Mouse (Mus musculus): ENCODE measurements at regions not wholly inside any gene's neighbourhood (a gene's known extent, or its start where the extent isn't known, plus 50 kb on each side); places are given as distances from the start of the nearest gene placed in this dataset.

DNA sequence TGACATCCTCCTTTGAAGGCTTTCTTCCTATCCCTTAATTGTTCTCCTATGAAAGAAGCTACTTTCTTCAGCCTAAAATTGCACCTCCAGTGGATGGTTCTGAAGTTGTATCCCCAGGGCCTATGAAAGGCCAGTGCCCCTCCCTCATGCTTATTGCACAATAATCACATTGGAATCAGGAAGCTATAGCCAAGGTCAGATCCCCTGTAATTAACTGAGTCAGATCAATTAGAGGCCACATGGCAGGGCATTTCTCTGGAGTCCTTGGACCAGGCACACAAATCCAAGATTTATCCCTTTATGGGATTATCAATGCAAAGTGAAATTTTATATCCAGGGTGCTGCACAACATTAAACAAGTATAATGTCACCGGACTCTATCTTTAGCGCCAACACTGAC is 98.8 kb upstream of the Plppr4 start:
- no peaks in the 10 kb centered on the region for H3K27me3 ChIP-seq (replicated peaks; ENCODE audit: control insufficient read depth, insufficient read depth, low read length)
- no peaks in the 10 kb centered on the region for H3K36me3 ChIP-seq (ENCODE audit: control insufficient read depth, insufficient read depth, low read length)
- no peak overlapping the region for H3K4me3 ChIP-seq (ENCODE audit: low read length)
- no peaks in the 10 kb centered on the region for H3K9me3 ChIP-seq (ENCODE audit: control insufficient read depth, low read length)
- no peak for ATAC-seq
- no peak overlapping the region for H3K4me2 ChIP-seq (ENCODE audit: low read length)
- no peak overlapping the region for H3K9ac ChIP-seq (ENCODE audit: low read depth, low read length)
- H3K27ac ChIP-seq (ENCODE audit: low read depth, low read length), result no peak overlapping the region
- no peaks in the 10 kb centered on the region for H3K4me1 ChIP-seq (ENCODE audit: control insufficient read depth, insufficient read depth, low read depth, low read length)
- WGBS, result 90% methylated on average over 2 of the region's 2 CpGs

DNA sequence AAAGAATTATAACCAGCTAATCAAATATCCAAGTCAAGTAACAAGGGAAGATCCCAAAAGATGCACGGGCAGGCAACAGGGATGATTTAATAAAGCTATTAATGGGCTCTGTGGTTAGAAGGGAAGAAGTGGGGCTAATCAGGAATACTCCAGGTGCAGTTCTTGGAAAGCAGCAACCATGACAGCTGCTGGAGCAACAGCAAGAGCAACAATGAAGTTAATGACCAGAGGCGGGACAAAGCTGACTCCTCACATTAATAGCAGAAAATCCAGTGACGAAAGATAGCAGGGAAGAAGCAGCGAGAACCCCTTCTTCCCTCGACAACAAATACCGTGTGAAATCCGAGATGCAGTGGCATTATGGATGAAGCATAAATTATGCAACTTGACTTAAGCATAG is 89.9 kb upstream of the Plppr4 start:
- ATAC-seq, result no peak
- H3K36me3 ChIP-seq (ENCODE audit: control insufficient read depth, insufficient read depth, low read length), result no peaks in the 10 kb centered on the region
- WGBS, result 63% methylated on average over 7 of the region's 7 CpGs

DNA sequence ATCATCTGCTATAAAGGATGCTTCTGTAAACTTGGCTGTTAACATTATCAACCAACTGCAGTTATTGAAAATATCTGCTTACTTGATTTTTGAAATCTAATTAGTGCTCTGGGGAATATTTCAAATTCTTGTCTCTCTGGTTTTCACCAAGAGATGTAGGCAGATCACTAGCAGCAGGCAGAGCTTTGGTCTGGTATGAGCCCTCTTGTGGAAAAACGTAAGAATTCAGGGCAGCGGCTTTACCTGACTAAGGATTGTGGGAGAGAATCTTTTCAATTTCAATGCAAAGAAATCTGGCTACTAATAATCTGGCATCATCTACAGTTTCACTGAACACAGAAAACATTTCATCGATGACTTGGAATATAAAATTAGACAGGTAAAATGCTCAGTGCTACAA is 81.2 kb upstream of the Plppr4 start:
- H3K9me3 ChIP-seq (ENCODE audit: control insufficient read depth, low read length), result no peaks in the 10 kb centered on the region
- no peaks in the 10 kb centered on the region for H3K36me3 ChIP-seq (ENCODE audit: control insufficient read depth, insufficient read depth, low read length)
- H3K9ac ChIP-seq (ENCODE audit: low read depth, low read length), result no peak overlapping the region
- no peak overlapping the region for H3K27ac ChIP-seq (ENCODE audit: low read depth, low read length)
- H3K4me1 ChIP-seq (ENCODE audit: control insufficient read depth, insufficient read depth, low read depth, low read length), result no peaks in the 10 kb centered on the region
- no peak for ATAC-seq
- WGBS, result 67% methylated on average over 3 of the region's 3 CpGs
- H3K27me3 ChIP-seq (replicated peaks; ENCODE audit: control insufficient read depth, insufficient read depth, low read length), result no peaks in the 10 kb centered on the region
- no peak overlapping the region for H3K4me3 ChIP-seq (ENCODE audit: low read length)
- no peak overlapping the region for H3K4me2 ChIP-seq (ENCODE audit: low read length)

More for the DNA sequence above, 89.9 kb upstream of the Plppr4 start:
- Histone ChIP-seq H3K9me3 (ENCODE audit: control insufficient read depth, low read length) (no peaks in the 10 kb centered on the region), H3K4me3 (ENCODE audit: low read length) (no peak overlapping the region), H3K27me3 (replicated peaks; ENCODE audit: control insufficient read depth, insufficient read depth, low read length) (no peaks in the 10 kb centered on the region), H3K27ac (ENCODE audit: low read depth, low read length) (no peak overlapping the region), H3K4me1 (ENCODE audit: control insufficient read depth, insufficient read depth, low read depth, low read length) (no peaks in the 10 kb centered on the region), H3K4me2 (ENCODE audit: low read length) (no peak overlapping the region), H3K9ac (ENCODE audit: low read depth, low read length) (no peak overlapping the region)

- WGBS, result 57% methylated on average over 4 of the region's 4 CpGs
- ATAC-seq, result no peak
- no peak overlapping the region for H3K4me3 ChIP-seq (ENCODE audit: low read length)
- H3K27ac ChIP-seq (ENCODE audit: low read depth, low read length), result no peak overlapping the region
- no peaks in the 10 kb centered on the region for H3K36me3 ChIP-seq (ENCODE audit: control insufficient read depth, insufficient read depth, low read length)
- H3K4me1 ChIP-seq (ENCODE audit: control insufficient read depth, insufficient read depth, low read depth, low read length), result no peaks in the 10 kb centered on the region
- H3K9ac ChIP-seq (ENCODE audit: low read depth, low read length), result no peak overlapping the region
- H3K9me3 ChIP-seq (ENCODE audit: control insufficient read depth, low read length), result no peaks in the 10 kb centered on the region
- no peak overlapping the region for H3K4me2 ChIP-seq (ENCODE audit: low read length)
- no peaks in the 10 kb centered on the region for H3K27me3 ChIP-seq (replicated peaks; ENCODE audit: control insufficient read depth, insufficient read depth, low read length)
These were observed 79.6 kb upstream of the Plppr4 start for GRCm38 (mm10) chr3:117440294-117440693.

GRCm38 (mm10) chr3:117438473-117439114 is 77.9 kb upstream of the Plppr4 start:
- 13% methylated on average over 11 of the region's 11 CpGs for WGBS
- Histone ChIP-seq H3K27ac (ENCODE audit: low read depth, low read length) (no peak overlapping the region), H3K4me2 (ENCODE audit: low read length) (no peak overlapping the region)

GRCm38 (mm10) chr3:117424526-117424925 is 63.9 kb upstream of the Plppr4 start:
- WGBS, result 77% methylated on average over 1 of the region's 1 CpGs
- ATAC-seq, result peak; percentile 42; the same call in 1 of the 2 replicates

More at GRCm38 (mm10) chr3:117438473-117439114, 77.9 kb upstream of the Plppr4 start:
- H3K27me3 ChIP-seq (replicated peaks; ENCODE audit: control insufficient read depth, insufficient read depth, low read length), result no peaks in the 10 kb centered on the region
- no peaks in the 10 kb centered on the region for H3K36me3 ChIP-seq (ENCODE audit: control insufficient read depth, insufficient read depth, low read length)
- H3K9ac ChIP-seq (ENCODE audit: low read depth, low read length), result no peak overlapping the region
- H3K9me3 ChIP-seq (ENCODE audit: control insufficient read depth, low read length), result no peaks in the 10 kb centered on the region
- no peaks in the 10 kb centered on the region for H3K4me1 ChIP-seq (ENCODE audit: control insufficient read depth, insufficient read depth, low read depth, low read length)
- peak; percentile 95 for ATAC-seq
- H3K4me3 ChIP-seq (ENCODE audit: low read length), result no peak overlapping the region

GRCm38 (mm10) chr3:117412896-117413747 is 52.4 kb upstream of the Plppr4 start:
- Histone ChIP-seq H3K9me3 (ENCODE audit: control insufficient read depth, low read length) (no peaks in the 10 kb centered on the region), H3K27ac (ENCODE audit: low read depth, low read length) (no peak overlapping the region), H3K4me3 (ENCODE audit: low read length) (no peak overlapping the region), H3K36me3 (ENCODE audit: control insufficient read depth, insufficient read depth, low read length) (no peaks in the 10 kb centered on the region), H3K27me3 (replicated peaks; ENCODE audit: control insufficient read depth, insufficient read depth, low read length) (no peaks in the 10 kb centered on the region), H3K4me2 (ENCODE audit: low read length) (no peak overlapping the region), H3K4me1 (ENCODE audit: control insufficient read depth, insufficient read depth, low read depth, low read length) (no peaks in the 10 kb centered on the region), H3K9ac (ENCODE audit: low read depth, low read length) (no peak overlapping the region)
- ATAC-seq, result no peak
- 62% methylated on average over 4 of the region's 4 CpGs for WGBS

More at GRCm38 (mm10) chr3:117424526-117424925, 63.9 kb upstream of the Plppr4 start:
- Histone ChIP-seq H3K36me3 (ENCODE audit: control insufficient read depth, insufficient read depth, low read length) (no peaks in the 10 kb centered on the region), H3K9me3 (ENCODE audit: control insufficient read depth, low read length) (no peaks in the 10 kb centered on the region), H3K4me3 (ENCODE audit: low read length) (no peak overlapping the region), H3K9ac (ENCODE audit: low read depth, low read length) (no peak overlapping the region), H3K27me3 (replicated peaks; ENCODE audit: control insufficient read depth, insufficient read depth, low read length) (no peaks in the 10 kb centered on the region), H3K4me2 (ENCODE audit: low read length) (no peak overlapping the region), H3K27ac (ENCODE audit: low read depth, low read length) (no peak overlapping the region), H3K4me1 (ENCODE audit: control insufficient read depth, insufficient read depth, low read depth, low read length) (no peaks in the 10 kb centered on the region)

Measured in hindbrain, embryonic 16.5 days (tissue).